Mouse (Mus musculus) lung, postnatal 0 days (tissue): ENCODE measurements at regions not wholly inside any gene's neighbourhood (a gene's known extent, or its start where the extent isn't known, plus 50 kb on each side); places are given as distances from the start of the nearest gene placed in this dataset.

Experiments
- CTCF ChIP-seq: IDR thresholded peaks from 2 replicates; pipeline ENCODE4 v1.5.1; 2016; ENCODE audit warnings: antibody characterized with exemption, mild to moderate bottlenecking
- EP300 ChIP-seq: IDR thresholded peaks from 2 replicates; pipeline ENCODE4 v1.6.1; 2016; ENCODE audit warnings: antibody characterized with exemption, mild to moderate bottlenecking, control low read depth

DNA sequence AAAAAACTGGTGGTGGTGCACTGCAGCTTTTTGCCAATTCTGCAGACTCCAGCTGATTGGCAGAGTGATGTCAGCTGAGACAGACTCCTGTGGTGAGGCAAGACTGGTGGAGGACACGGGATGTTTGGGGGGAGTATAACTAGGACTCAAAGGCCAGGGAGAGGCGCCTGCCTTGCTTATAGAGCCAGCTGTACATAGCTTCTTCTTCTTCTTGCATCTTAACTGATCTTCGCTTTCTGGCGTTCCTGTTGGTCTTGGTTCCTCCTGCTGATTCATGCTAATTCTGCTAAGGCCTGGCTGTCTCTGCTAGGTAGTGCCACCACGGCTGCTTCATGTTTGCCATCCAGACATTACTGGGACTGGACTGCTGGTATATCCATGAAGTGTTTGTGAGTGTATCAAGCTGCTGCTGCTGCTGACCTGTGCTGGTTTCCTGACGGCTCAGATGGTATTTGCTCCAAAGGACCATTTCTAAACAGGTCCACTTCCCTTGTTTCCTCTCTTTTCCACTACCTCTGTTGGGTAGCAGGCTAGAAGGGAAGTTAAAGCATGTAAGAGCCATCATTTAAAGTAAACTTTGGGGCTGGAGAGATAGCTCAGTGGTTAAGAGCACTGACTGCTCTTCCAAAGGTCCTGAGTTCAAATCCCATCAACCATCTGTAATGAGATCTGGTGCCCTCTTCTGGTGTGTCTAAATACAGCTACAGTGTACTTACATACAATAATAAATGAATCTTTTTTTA lies 53.2 kb upstream of the Eml4 start:
- TF ChIP-seq EP300 = no peak
- TF ChIP-seq CTCF = no peak
